Mouse (Mus musculus) hindbrain, embryonic 14.5 days (tissue): ENCODE results near the gene Runx3. TPM values are rescaled to one million over a fixed set of nuclear protein-coding genes. Genes with fewer than 3 reads are reported as not detected.

ENCODE experiments used
- ATAC-seq: fragments of 200-750 bp; cut with Nextera tagmentation; 2 replicates; pipeline ENCODE4 v1.8.0; 2017; ENCODE audit warnings: moderate number of reproducible peaks, mild to moderate bottlenecking, moderate TSS enrichment, moderate library complexity; ENCODE audit not compliant: low FRiP score
- DNase-seq: peaks from one replicate; pipeline ENCODE4 v3.0.0-alpha.2; 2015; ENCODE audit warnings: low spot score
- H3K27ac ChIP-seq: fragments of 300-500 bp; sonication (generic); 2 replicates; pipeline ENCODE4 v1.5.1; 2014; ENCODE audit warnings: mild to moderate bottlenecking, moderate library complexity
- H3K27me3 ChIP-seq: fragments of 300-500 bp; sonication (generic); 2 replicates; pipeline ENCODE4 v1.6.1; 2014; ENCODE audit warnings: mild to moderate bottlenecking, low read length, mixed read lengths; ENCODE audit not compliant: control insufficient read depth, insufficient read depth
- H3K36me3 ChIP-seq: fragments of 300-500 bp; sonication (generic); replicated peaks from 2 replicates; pipeline ENCODE4 v1.6.1; 2014; ENCODE audit not compliant: control insufficient read depth, insufficient read depth
- H3K4me1 ChIP-seq: fragments of 300-500 bp; sonication (generic); replicated peaks from 2 replicates; pipeline ENCODE4 v1.6.1; 2014; ENCODE audit warnings: antibody characterized with exemption, low read length, mixed read lengths; ENCODE audit not compliant: control insufficient read depth, insufficient read depth
- H3K4me2 ChIP-seq: fragments of 300-500 bp; sonication (generic); replicated peaks from 2 replicates; pipeline ENCODE4 v1.6.1; 2014; ENCODE audit warnings: mild to moderate bottlenecking, moderate library complexity
- H3K4me3 ChIP-seq: fragments of 300-500 bp; sonication (generic); replicated peaks from 2 replicates; pipeline ENCODE4 v1.5.1; 2014; ENCODE audit warnings: mild to moderate bottlenecking, low read length
- H3K9ac ChIP-seq: fragments of 300-500 bp; sonication (generic); 2 replicates; pipeline ENCODE4 v1.6.1; 2014
- H3K9me3 ChIP-seq: fragments of 300-500 bp; sonication (generic); 2 replicates; pipeline ENCODE4 v1.6.1; 2016; ENCODE audit warnings: low read length; ENCODE audit not compliant: control insufficient read depth
- WGBS: fragments of 180-500 bp; shearing (Covaris S2); extraction: QIAGEN DNeasy Blood & Tissue Kit; methylation state at CpG from one replicate; pipeline ENCODE4 v1.1.7; 2014; 5-methylcytosine and 5-hydroxymethylcytosine counted together
- polyA plus RNA-seq: library from polyadenylated mRNA; unstranded; fragments of >200 nt; fragmentation: Nextera tagmentation; extraction: Ambion mirVana; gene quantifications from 2 replicates; pipeline ENCODE4 v1.2.1, GENCODE M21; 2014

Gene Runx3
- polyA plus RNA-seq, 1 experiment from 2014 or later = not detected

GRCm38 (mm10) chr4:135151988-135152594 lies 31.6 kb downstream of the Runx3 start:
- Histone ChIP-seq H3K36me3 (no peaks in the 10 kb centered on the region), H3K27me3 (peaks cover 95% of the 10 kb centered on the region), H3K4me3 (peak overlapping the region; percentile 15), H3K27ac (no peak overlapping the region), H3K4me2 (peak overlapping the region; percentile 33), H3K9ac (no peak overlapping the region), H3K4me1 (no peaks in the 10 kb centered on the region), H3K9me3 (no peaks in the 10 kb centered on the region)
- DNase-seq = no peak
- 2% methylated on average over 46 of the region's 63 CpGs for WGBS
- no peak for ATAC-seq

GRCm38 (mm10) chr4:135152834-135153259 lies 32.4 kb downstream of the Runx3 start:
- H3K4me2 ChIP-seq = peak overlapping the region; percentile 33
- DNase-seq (no peak), ATAC-seq (no peak)

DNA sequence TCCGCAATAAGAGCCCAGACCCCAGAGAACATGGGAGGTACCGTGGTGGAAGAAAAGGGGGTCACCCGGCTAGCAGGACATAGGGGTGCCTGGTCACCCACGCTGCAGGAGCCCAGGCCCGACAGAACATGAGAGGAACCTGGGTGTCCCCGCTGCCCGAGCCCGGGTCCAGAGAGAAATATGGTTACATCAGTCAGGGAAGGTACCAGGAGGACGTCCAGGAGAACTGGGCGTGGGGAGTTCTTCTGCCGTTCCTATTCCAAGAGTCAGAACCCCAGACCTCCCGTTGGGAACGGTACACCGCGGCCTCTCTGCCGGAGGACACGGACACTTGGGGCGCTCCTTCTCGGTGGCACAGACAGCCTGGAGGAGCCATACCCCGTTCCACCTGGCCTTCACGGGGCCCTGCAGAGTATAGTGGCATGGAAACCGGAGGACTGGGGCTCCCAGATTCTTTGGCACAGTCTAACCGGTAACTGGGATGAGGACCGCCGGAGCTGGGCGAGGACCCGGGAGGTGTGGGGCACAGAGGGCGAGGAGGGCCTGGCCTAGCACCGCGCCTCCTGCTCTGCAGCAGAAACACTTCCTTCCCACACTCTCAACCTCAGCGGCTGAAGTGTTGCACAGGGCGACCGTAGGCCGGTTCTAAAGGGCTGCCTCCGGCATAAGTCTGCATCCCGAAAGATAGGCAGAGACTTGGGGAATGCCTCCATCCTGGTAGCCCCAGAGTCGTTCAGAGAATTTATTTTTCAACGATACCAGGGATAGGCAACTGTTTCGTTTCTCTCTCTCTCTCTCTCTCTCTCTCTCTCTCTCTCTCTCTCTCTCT lies 33.0 kb downstream of the Runx3 start:
- Histone ChIP-seq H3K9ac (no peak overlapping the region), H3K36me3 (no peaks in the 10 kb centered on the region), H3K27ac (no peak overlapping the region), H3K4me2 (no peak overlapping the region), H3K9me3 (no peaks in the 10 kb centered on the region), H3K27me3 (peaks cover 95% of the 10 kb centered on the region), H3K4me3 (no peak overlapping the region), H3K4me1 (no peaks in the 10 kb centered on the region)
- no peak for DNase-seq
- no peak for ATAC-seq
- under 1% methylated on average over 39 of the region's 39 CpGs for WGBS

More at GRCm38 (mm10) chr4:135152834-135153259, 32.4 kb downstream of the Runx3 start:
- H3K36me3 ChIP-seq = no peaks in the 10 kb centered on the region
- under 1% methylated on average over 24 of the region's 45 CpGs for WGBS
- H3K27ac ChIP-seq = no peak overlapping the region
- H3K4me1 ChIP-seq = no peaks in the 10 kb centered on the region
- no peaks in the 10 kb centered on the region for H3K9me3 ChIP-seq
- H3K27me3 ChIP-seq = peaks cover 95% of the 10 kb centered on the region
- H3K4me3 ChIP-seq = peak overlapping the region; percentile 15; the same call in 1 of the 2 replicates
- no peak overlapping the region for H3K9ac ChIP-seq

DNA sequence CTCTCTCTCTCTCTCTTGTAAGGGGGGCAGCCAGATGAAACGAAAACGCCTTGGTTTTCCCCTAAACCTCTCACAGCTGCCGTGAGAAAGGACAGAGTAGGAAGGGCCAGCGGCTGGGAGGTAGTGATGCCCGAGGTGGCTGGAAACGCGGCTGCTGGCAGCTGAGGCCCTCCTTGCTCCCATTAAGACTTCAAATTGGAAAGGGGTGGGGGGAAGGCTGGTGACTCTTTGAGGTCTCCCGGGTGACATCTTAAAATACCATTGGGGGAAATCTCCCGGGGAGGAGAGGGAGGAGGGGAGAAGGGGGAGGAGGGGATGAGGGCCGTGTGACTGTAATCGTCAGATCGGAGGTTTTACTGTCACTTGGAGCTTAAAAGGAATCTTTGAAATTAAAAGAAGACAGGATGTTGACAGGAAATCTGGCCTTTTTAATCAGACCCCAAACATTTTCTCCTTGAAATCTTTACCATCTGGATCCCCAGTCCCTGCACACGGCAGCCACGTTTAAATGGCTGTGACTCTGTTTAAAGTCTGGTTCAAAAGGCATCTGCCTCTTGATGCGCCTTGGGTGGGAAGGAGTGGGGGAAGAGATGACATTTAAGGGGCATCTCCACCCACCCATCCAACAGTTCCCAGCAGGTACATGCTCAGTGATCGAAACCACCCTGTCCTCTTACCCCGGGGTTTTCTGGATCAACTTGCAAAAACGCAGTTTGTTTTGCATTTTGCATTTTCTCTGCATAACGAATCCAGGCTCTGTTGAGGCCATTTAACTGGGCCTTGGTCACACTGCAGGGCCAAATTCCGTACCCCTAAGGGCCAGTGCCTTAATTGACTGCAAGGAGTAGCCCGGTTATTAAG lies 33.9 kb downstream of the Runx3 start:
- no peak for ATAC-seq
- Histone ChIP-seq H3K36me3 (no peaks in the 10 kb centered on the region), H3K4me3 (no peak overlapping the region), H3K4me2 (no peak overlapping the region), H3K4me1 (no peaks in the 10 kb centered on the region), H3K9ac (no peak overlapping the region), H3K9me3 (no peaks in the 10 kb centered on the region), H3K27ac (no peak overlapping the region), H3K27me3 (peaks cover 95% of the 10 kb centered on the region)
- WGBS = 1% methylated on average over 21 of the region's 21 CpGs
- DNase-seq = no peak

DNA sequence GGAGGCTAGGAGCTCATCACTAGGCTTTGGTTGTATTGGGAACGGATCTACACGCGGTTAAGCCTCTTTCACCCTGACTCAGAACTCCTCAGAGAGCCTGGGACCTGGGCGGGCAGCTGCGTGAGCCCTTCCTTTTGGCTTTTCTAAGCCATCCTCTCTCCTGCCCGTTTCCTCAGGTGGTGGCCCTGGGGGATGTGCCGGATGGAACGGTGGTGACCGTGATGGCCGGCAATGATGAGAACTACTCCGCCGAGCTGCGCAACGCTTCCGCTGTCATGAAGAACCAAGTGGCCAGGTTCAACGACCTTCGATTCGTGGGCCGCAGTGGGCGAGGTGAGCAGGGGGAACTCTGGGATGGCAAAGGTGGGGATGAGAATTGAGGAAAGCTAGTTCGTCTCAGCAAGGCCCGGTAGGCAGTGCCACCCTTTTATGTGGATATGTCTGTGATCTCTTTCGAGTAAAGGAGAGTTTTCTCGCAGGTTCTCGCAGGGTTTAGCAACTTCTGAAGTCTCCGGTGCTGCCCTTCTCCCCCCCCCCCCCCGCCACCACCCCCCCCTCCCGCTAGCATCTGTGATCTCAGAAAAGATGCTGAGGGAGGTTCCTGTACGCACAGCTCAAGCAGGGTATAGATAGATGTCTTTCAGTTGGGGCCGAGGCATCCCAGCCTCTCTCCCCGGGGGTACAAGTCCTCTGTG lies 34.8 kb downstream of the Runx3 start:
- Histone ChIP-seq H3K36me3 (no peaks in the 10 kb centered on the region), H3K4me1 (no peaks in the 10 kb centered on the region), H3K9ac (no peak overlapping the region), H3K27ac (no peak overlapping the region), H3K4me2 (no peak overlapping the region), H3K9me3 (no peaks in the 10 kb centered on the region), H3K4me3 (no peak overlapping the region), H3K27me3 (peaks cover 95% of the 10 kb centered on the region)
- DNase-seq = no peak
- no peak for ATAC-seq
- WGBS = under 1% methylated on average over 30 of the region's 31 CpGs

DNA sequence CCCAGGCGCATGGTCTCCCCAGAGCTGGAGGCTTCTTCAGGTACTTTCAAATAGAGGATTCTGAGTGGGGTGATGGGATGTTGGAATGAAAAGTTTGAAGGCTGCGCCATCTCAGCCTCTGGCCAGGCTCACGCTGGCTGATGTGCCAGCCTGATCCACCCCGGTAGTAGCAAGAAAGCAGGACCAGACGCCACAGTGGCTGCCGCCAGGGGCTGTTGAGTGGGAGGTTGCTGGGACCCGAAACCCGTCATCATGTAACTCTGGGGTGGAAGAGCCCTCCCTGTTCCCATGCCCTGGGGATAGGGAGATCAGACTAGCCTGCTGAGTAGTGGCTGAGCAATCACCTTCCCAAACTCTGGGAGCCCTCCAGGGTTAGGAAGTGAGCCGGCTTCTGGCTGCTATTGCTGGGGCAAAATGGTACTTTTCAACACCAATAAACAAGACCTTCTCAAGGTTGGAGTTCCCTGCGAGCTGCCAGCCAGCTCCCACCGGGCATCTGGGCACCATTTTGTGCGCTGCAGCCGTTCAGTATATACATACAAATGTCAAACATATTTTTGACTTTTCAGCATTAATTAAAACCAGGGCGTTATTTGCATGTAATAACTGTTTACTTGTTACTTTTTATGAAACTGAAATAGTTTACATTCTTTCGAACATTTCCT lies 35.5 kb downstream of the Runx3 start:
- Histone ChIP-seq H3K27ac (no peak overlapping the region), H3K4me3 (no peak overlapping the region), H3K9ac (no peak overlapping the region), H3K4me1 (no peaks in the 10 kb centered on the region), H3K36me3 (no peaks in the 10 kb centered on the region), H3K9me3 (no peaks in the 10 kb centered on the region), H3K27me3 (peaks cover 91% of the 10 kb centered on the region), H3K4me2 (no peak overlapping the region)
- 9% methylated on average over 15 of the region's 15 CpGs for WGBS
- DNase-seq (no peak), ATAC-seq (no peak)

- Histone ChIP-seq H3K27ac (no peak overlapping the region), H3K9me3 (no peaks in the 10 kb centered on the region), H3K4me1 (no peaks in the 10 kb centered on the region), H3K4me3 (no peak overlapping the region), H3K36me3 (no peaks in the 10 kb centered on the region), H3K27me3 (peaks cover 91% of the 10 kb centered on the region), H3K9ac (no peak overlapping the region), H3K4me2 (no peak overlapping the region)
- DNase-seq (no peak), ATAC-seq (no peak)
- WGBS = 13% methylated on average over 6 of the region's 6 CpGs
Observed at GRCm38 (mm10) chr4:135156531-135156930, 36.1 kb downstream of the Runx3 start.

GRCm38 (mm10) chr4:135157329-135157728 lies 36.9 kb downstream of the Runx3 start:
- Histone ChIP-seq H3K4me3 (no peak overlapping the region), H3K9me3 (no peaks in the 10 kb centered on the region), H3K4me1 (no peaks in the 10 kb centered on the region), H3K36me3 (no peaks in the 10 kb centered on the region), H3K27me3 (peaks cover 86% of the 10 kb centered on the region), H3K9ac (no peak overlapping the region), H3K4me2 (no peak overlapping the region), H3K27ac (no peak overlapping the region)
- WGBS = 12% methylated on average over 6 of the region's 6 CpGs
- DNase-seq = no peak
- no peak for ATAC-seq
